Mouse (Mus musculus) neural tube, embryonic 12.5 days (tissue): ENCODE results near the gene Usp43. TPM values are rescaled to one million over a fixed set of nuclear protein-coding genes. Genes with fewer than 3 reads are reported as not detected.

ENCODE experiments used
- ATAC-seq: fragments of 200-750 bp; cut with Nextera tagmentation; 2 replicates; pipeline ENCODE4 v1.8.0; 2017; ENCODE audit warnings: low read depth, mild to moderate bottlenecking, moderate TSS enrichment, moderate library complexity; ENCODE audit not compliant: low FRiP score
- H3K27ac ChIP-seq: fragments of 300-500 bp; sonication (generic); 2 replicates; pipeline ENCODE4 v1.5.1; 2016
- H3K27me3 ChIP-seq: fragments of 300-500 bp; sonication (generic); replicated peaks from 2 replicates; pipeline ENCODE4 v1.6.1; 2016; ENCODE audit warnings: mild to moderate bottlenecking
- H3K36me3 ChIP-seq: fragments of 300-500 bp; sonication (generic); 2 replicates; pipeline ENCODE4 v1.6.1; 2016; ENCODE audit warnings: mild to moderate bottlenecking
- H3K4me1 ChIP-seq: fragments of 300-500 bp; sonication (generic); 2 replicates; pipeline ENCODE4 v1.6.1; 2016
- H3K4me2 ChIP-seq: fragments of 300-500 bp; sonication (generic); replicated peaks from 2 replicates; pipeline ENCODE4 v1.6.1; 2016; ENCODE audit warnings: mild to moderate bottlenecking
- H3K4me3 ChIP-seq: fragments of 300-500 bp; sonication (generic); 2 replicates; pipeline ENCODE4 v1.5.1; 2016
- H3K9ac ChIP-seq: fragments of 300-500 bp; sonication (generic); 2 replicates; pipeline ENCODE4 v1.6.1; 2016; ENCODE audit warnings: mild to moderate bottlenecking
- H3K9me3 ChIP-seq: fragments of 300-500 bp; sonication (generic); 2 replicates; pipeline ENCODE4 v1.6.1; 2016; ENCODE audit warnings: mild to moderate bottlenecking
- WGBS: fragments of 180-500 bp; shearing (Covaris S2); methylation state at CpG from one replicate; pipeline ENCODE4 v1.1.7; 2016; 5-methylcytosine and 5-hydroxymethylcytosine counted together
- polyA plus RNA-seq: library from polyadenylated mRNA; unstranded; fragments of >200 nt; fragmentation: Nextera tagmentation; extraction: Ambion mirVana; gene quantifications from 2 replicates; pipeline ENCODE4 v1.2.1, GENCODE M21; 2016

The Usp43 gene
- polyA plus RNA-seq, 1 experiment from 2014 or later: 0.72 TPM

- H3K27me3 ChIP-seq: no peaks in the 10 kb centered on the region
- WGBS: 97% methylated on average over 2 of the region's 2 CpGs
- no peak overlapping the region for H3K4me2 ChIP-seq
- H3K9ac ChIP-seq: no peak overlapping the region
- no peak for ATAC-seq
- no peak overlapping the region for H3K27ac ChIP-seq
- H3K4me3 ChIP-seq: no peak overlapping the region
- H3K36me3 ChIP-seq: no peaks in the 10 kb centered on the region
- H3K9me3 ChIP-seq: 0 out of 2 replicates have a peak, but pooled peaks cover 4% of the 10 kb centered on the region
- no peaks in the 10 kb centered on the region for H3K4me1 ChIP-seq
Observed at GRCm38 (mm10) chr11:67885921-67886320, 36.0 kb downstream of the Usp43 start.

- Histone ChIP-seq H3K27me3 (no peaks in the 10 kb centered on the region), H3K9me3 (no peaks in the 10 kb centered on the region), H3K4me1 (peaks cover 7% of the 10 kb centered on the region), H3K9ac (no peak overlapping the region), H3K4me2 (no peak overlapping the region), H3K36me3 (no peaks in the 10 kb centered on the region), H3K4me3 (no peak overlapping the region), H3K27ac (no peak overlapping the region)
- 88% methylated on average over 9 of the region's 9 CpGs for WGBS
- ATAC-seq: no peak
Observed at GRCm38 (mm10) chr11:67865521-67866197, 56.3 kb downstream of the Usp43 start.

DNA sequence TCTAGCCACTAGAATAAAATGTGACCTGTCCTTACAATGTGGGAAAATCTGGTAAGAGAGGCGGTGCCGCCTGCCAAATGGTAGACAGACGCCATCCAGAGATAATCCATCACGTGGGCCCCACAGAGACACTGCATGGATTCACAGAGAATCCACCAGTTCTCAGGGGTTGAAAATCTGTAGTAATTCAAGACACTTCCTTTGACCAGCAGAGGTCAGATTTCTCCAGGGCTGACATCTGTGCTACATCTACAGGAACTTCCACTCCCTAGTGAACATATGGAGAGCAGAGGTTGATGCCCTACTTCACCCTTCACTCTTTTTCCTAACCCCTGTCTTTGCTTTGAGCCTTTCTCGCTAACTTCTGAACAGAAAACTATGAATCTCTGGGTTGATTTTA, 56.9 kb downstream of the Usp43 start:
- Histone ChIP-seq H3K4me1 (peaks cover 7% of the 10 kb centered on the region), H3K9me3 (no peaks in the 10 kb centered on the region), H3K4me2 (no peak overlapping the region), H3K4me3 (no peak overlapping the region), H3K27ac (no peak overlapping the region), H3K36me3 (no peaks in the 10 kb centered on the region), H3K9ac (no peak overlapping the region), H3K27me3 (no peaks in the 10 kb centered on the region)
- 75% methylated on average over 5 of the region's 5 CpGs for WGBS
- ATAC-seq: no peak

DNA sequence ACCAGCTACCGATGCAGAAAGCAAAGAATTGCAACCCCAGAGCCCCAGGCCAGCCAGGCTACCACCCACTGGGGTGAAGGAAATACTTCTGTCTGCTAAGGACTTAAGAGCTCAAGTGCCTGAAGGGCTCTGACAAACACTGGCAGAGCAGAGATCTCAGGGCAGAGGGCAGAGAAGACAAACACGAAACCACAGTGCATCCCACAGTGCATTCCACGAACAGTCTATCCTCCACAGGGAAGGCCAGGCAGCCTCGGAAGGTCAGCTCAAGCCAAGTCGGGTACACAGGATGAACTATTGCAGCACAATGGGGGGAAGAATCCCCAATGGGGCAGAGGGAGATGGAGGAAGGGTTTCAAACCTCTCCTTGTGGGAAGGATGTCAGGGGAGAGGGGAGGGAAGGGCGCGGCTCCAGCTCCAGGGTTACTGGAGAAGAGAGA, 60.5 kb downstream of the Usp43 start:
- no peaks in the 10 kb centered on the region for H3K27me3 ChIP-seq
- H3K9ac ChIP-seq: no peak overlapping the region
- no peak overlapping the region for H3K4me3 ChIP-seq
- H3K27ac ChIP-seq: no peak overlapping the region
- H3K4me1 ChIP-seq: peaks cover 7% of the 10 kb centered on the region
- no peaks in the 10 kb centered on the region for H3K36me3 ChIP-seq
- H3K4me2 ChIP-seq: peak overlapping the region; percentile 1; the same call in 1 of the 2 replicates
- ATAC-seq: no peak
- WGBS: 11% methylated on average over 7 of the region's 7 CpGs
- no peaks in the 10 kb centered on the region for H3K9me3 ChIP-seq

DNA sequence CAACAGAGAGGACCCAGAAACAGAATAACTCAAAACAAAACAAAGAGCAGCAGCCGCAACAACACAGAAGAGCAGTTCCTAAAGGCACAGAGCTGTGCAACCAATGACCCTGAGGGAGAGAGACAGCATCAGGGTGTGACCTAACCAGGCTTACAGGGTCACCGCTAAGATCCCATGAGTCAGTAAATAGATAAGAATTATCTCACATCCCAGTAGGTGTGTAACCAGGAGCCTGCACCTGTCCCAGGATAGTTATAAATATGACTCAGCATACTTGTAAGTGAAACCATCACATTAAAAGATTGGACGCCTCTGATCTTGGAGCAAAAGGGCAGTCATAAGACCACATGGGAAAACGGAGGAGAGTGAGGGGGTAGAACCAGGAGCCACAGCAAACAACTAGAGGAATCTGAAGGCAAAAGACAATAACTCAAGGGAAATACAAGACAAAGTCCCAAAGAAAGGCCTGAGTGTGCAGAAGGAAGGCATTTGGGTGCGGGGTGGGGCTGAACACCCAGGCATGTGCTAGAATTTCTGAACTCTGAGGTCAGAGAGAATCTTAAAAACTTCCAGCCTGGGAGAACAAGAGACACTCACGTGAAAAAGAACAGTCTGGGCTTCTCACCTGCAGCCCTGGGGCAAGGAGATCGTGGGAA, 61.1 kb downstream of the Usp43 start:
- ATAC-seq: no peak
- Histone ChIP-seq H3K36me3 (no peaks in the 10 kb centered on the region), H3K9me3 (no peaks in the 10 kb centered on the region), H3K27me3 (no peaks in the 10 kb centered on the region), H3K27ac (no peak overlapping the region), H3K4me2 (peak overlapping the region; percentile 1; the same call in 1 of the 2 replicates), H3K9ac (no peak overlapping the region), H3K4me3 (no peak overlapping the region), H3K4me1 (peaks cover 7% of the 10 kb centered on the region)
- 60% methylated on average over 7 of the region's 7 CpGs for WGBS

DNA sequence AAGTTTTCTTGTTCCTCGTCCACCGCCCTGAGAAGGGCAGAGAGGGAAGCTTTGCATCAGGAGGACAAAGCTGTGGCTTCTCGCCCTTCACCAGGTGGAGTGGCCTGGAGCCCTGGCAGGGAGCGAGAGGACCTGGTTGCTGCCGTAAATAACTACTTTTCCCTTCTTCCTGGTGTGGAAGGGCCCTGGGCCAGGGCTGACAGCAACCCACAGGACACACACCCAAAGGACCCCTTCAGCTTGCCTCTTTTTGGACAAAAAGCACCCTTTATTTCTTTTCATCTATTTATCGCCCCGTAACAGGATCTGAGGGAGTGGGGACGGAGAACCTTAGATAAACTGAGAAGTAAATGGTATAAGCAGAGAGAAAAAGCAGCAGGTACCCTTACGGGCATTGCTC, 63.4 kb downstream of the Usp43 start:
- H3K9ac ChIP-seq: no peak overlapping the region
- H3K4me2 ChIP-seq: no peak overlapping the region
- H3K36me3 ChIP-seq: no peaks in the 10 kb centered on the region
- H3K27ac ChIP-seq: no peak overlapping the region
- H3K9me3 ChIP-seq: no peaks in the 10 kb centered on the region
- 84% methylated on average over 9 of the region's 9 CpGs for WGBS
- H3K4me1 ChIP-seq: peaks cover 7% of the 10 kb centered on the region
- H3K27me3 ChIP-seq: no peaks in the 10 kb centered on the region
- ATAC-seq: no peak
- H3K4me3 ChIP-seq: no peak overlapping the region

DNA sequence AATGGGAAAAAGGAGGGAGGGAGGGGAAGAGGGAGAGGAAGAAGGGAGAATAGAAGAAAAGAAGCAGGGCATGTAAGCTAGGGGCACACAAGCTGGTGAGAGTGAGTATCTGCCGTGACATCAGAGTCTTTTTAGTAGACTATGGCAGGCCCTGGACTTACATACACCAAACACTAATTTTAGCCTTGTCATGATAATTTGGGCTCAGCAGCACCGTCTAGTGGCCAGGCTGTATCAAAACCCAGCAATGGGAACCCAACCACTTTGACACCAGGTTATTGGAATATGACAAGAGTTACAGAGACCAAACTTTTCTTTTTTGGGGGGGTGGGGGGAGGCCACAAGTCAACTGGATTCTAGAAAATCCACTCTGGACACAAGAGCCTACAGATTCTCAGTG, 66.9 kb downstream of the Usp43 start:
- Histone ChIP-seq H3K4me3 (no peak overlapping the region), H3K4me1 (no peaks in the 10 kb centered on the region), H3K4me2 (no peak overlapping the region), H3K27ac (no peak overlapping the region), H3K9ac (no peak overlapping the region), H3K9me3 (no peaks in the 10 kb centered on the region), H3K36me3 (no peaks in the 10 kb centered on the region), H3K27me3 (no peaks in the 10 kb centered on the region)
- WGBS: 46% methylated on average over 2 of the region's 2 CpGs
- ATAC-seq: no peak

DNA sequence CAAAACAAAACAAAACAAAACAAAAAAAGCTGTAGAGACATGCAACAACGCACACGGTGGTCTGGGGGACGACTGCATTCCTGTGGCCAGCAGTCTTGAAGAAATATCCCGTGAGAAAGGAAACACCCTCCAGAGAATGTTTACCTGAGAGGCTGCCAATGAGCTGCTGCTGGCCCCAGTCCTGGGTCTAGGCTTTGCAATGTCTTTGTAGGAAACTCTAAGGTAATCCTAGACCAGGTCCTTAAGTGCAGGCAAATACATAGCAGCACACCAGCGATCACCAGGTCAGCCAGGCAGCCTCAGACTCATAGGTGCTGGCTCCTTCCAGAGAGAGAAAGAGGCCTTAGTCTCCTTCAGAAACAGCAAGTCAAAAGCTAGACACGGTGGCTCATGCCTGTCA, 68.0 kb downstream of the Usp43 start:
- no peak overlapping the region for H3K4me2 ChIP-seq
- 68% methylated on average over 6 of the region's 6 CpGs for WGBS
- ATAC-seq: no peak
- no peaks in the 10 kb centered on the region for H3K36me3 ChIP-seq
- no peaks in the 10 kb centered on the region for H3K4me1 ChIP-seq
- no peak overlapping the region for H3K9ac ChIP-seq
- no peak overlapping the region for H3K27ac ChIP-seq
- no peaks in the 10 kb centered on the region for H3K27me3 ChIP-seq
- no peaks in the 10 kb centered on the region for H3K9me3 ChIP-seq
- no peak overlapping the region for H3K4me3 ChIP-seq

- WGBS: 49% methylated on average over 5 of the region's 5 CpGs
- H3K27ac ChIP-seq: no peak overlapping the region
- no peaks in the 10 kb centered on the region for H3K27me3 ChIP-seq
- H3K4me3 ChIP-seq: no peak overlapping the region
- no peaks in the 10 kb centered on the region for H3K36me3 ChIP-seq
- no peak overlapping the region for H3K9ac ChIP-seq
- ATAC-seq: no peak
- H3K4me1 ChIP-seq: no peaks in the 10 kb centered on the region
- no peak overlapping the region for H3K4me2 ChIP-seq
- H3K9me3 ChIP-seq: no peaks in the 10 kb centered on the region
Observed at GRCm38 (mm10) chr11:67851770-67852169, 70.2 kb downstream of the Usp43 start.

GRCm38 (mm10) chr11:67845193-67845592, 76.8 kb downstream of the Usp43 start:
- Histone ChIP-seq H3K27ac (no peak overlapping the region), H3K9ac (no peak overlapping the region), H3K4me3 (no peak overlapping the region), H3K9me3 (no peaks in the 10 kb centered on the region), H3K27me3 (no peaks in the 10 kb centered on the region), H3K4me2 (no peak overlapping the region), H3K36me3 (no peaks in the 10 kb centered on the region), H3K4me1 (no peaks in the 10 kb centered on the region)
- 88% methylated on average over 4 of the region's 4 CpGs for WGBS
- ATAC-seq: no peak

GRCm38 (mm10) chr11:67839810-67840209, 82.1 kb downstream of the Usp43 start:
- Histone ChIP-seq H3K9ac (no peak overlapping the region), H3K27ac (no peak overlapping the region), H3K27me3 (no peaks in the 10 kb centered on the region), H3K36me3 (no peaks in the 10 kb centered on the region), H3K4me2 (no peak overlapping the region), H3K4me3 (no peak overlapping the region), H3K4me1 (no peaks in the 10 kb centered on the region), H3K9me3 (no peaks in the 10 kb centered on the region)
- WGBS: 79% methylated on average over 1 of the region's 1 CpGs
- ATAC-seq: no peak

GRCm38 (mm10) chr11:67835408-67836078, 86.4 kb downstream of the Usp43 start:
- Histone ChIP-seq H3K4me3 (no peak overlapping the region), H3K27me3 (no peaks in the 10 kb centered on the region), H3K4me2 (no peak overlapping the region), H3K9ac (no peak overlapping the region), H3K36me3 (no peaks in the 10 kb centered on the region), H3K27ac (no peak overlapping the region), H3K4me1 (no peaks in the 10 kb centered on the region), H3K9me3 (no peaks in the 10 kb centered on the region)
- 95% methylated on average over 10 of the region's 10 CpGs for WGBS
- ATAC-seq: no peak
